Mouse (Mus musculus) midbrain, embryonic 13.5 days (tissue): ENCODE measurements around the gene Adgrb3. TPM values are rescaled to one million over a fixed set of nuclear protein-coding genes. Genes with fewer than 3 reads are reported as not detected.

Experiments used
- ATAC-seq: fragments of 200-750 bp; cut with Nextera tagmentation; 2 replicates; pipeline ENCODE4 v1.8.0; 2017; ENCODE audit warnings: mild to moderate bottlenecking, moderate TSS enrichment, moderate library complexity
- H3K27ac ChIP-seq: fragments of 300-500 bp; sonication (generic); 2 replicates; pipeline ENCODE4 v1.5.1; 2015; ENCODE audit warnings: inconsistent platforms, mild to moderate bottlenecking, moderate library complexity
- H3K27me3 ChIP-seq: fragments of 300-500 bp; sonication (generic); 2 replicates; pipeline ENCODE4 v1.6.1; 2015; ENCODE audit warnings: mild to moderate bottlenecking, inconsistent platforms
- H3K36me3 ChIP-seq: fragments of 300-500 bp; sonication (generic); 2 replicates; pipeline ENCODE4 v1.6.1; 2015; ENCODE audit warnings: mild to moderate bottlenecking, inconsistent platforms
- H3K4me1 ChIP-seq: fragments of 300-500 bp; sonication (generic); replicated peaks from 2 replicates; pipeline ENCODE4 v1.6.1; 2015; ENCODE audit warnings: inconsistent platforms
- H3K4me2 ChIP-seq: fragments of 300-500 bp; sonication (generic); replicated peaks from 2 replicates; pipeline ENCODE4 v1.6.1; 2015; ENCODE audit warnings: moderate library complexity, mild to moderate bottlenecking, inconsistent platforms
- H3K4me3 ChIP-seq: fragments of 300-500 bp; sonication (generic); replicated peaks from 2 replicates; pipeline ENCODE4 v1.5.1; 2015; ENCODE audit warnings: mild to moderate bottlenecking, inconsistent platforms
- H3K9ac ChIP-seq: fragments of 300-500 bp; sonication (generic); replicated peaks from 2 replicates; pipeline ENCODE4 v1.6.1; 2015; ENCODE audit warnings: mild to moderate bottlenecking, inconsistent platforms
- H3K9me3 ChIP-seq: fragments of 300-500 bp; sonication (generic); 2 replicates; pipeline ENCODE4 v1.6.1; 2016; ENCODE audit warnings: mild to moderate bottlenecking, inconsistent platforms
- WGBS: fragments of 180-500 bp; shearing (Covaris S2); methylation state at CpG from one replicate; pipeline ENCODE4 v1.1.7; 2015; 5-methylcytosine and 5-hydroxymethylcytosine counted together
- polyA plus RNA-seq: library from polyadenylated mRNA; unstranded; fragments of >200 nt; fragmentation: Nextera tagmentation; extraction: Ambion mirVana; gene quantifications from 2 replicates; pipeline ENCODE4 v1.2.1, GENCODE M21; 2015

Gene Adgrb3
- polyA plus RNA-seq, 1 experiment from 2014 or later, result 39.6 TPM

- Histone ChIP-seq H3K9ac (no peak overlapping the region), H3K4me1 (no peaks in the 10 kb centered on the region), H3K36me3 (no peaks in the 10 kb centered on the region), H3K4me2 (no peak overlapping the region), H3K27ac (no peak overlapping the region), H3K9me3 (no peaks in the 10 kb centered on the region), H3K27me3 (no peaks in the 10 kb centered on the region), H3K4me3 (no peak overlapping the region)
- ATAC-seq, result no peak
- WGBS, result 63% methylated on average over 2 of the region's 2 CpGs
Measured at GRCm38 (mm10) chr1:25588568-25589118, 240.9 kb downstream of the Adgrb3 start.

DNA sequence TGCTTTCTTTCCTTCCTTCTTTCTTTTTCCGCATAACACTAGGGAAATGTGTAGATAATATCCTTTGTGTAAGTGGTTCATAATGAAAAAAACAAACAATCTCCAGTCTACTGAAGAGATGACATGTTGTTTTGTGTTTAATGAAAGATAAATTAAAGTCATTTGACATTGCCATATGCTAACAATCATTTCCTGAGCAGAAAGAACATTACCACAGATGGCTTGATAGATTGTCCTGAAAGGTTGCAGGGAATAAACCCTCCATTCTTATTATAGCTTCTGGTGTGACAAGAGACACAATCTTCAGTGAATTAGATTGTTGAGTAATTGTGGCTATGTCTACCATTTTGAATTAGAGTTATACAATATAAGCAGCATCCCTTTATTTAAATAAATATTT is 247.8 kb downstream of the Adgrb3 start:
- H3K27ac ChIP-seq, result no peak overlapping the region
- no peak for ATAC-seq
- H3K4me3 ChIP-seq, result no peak overlapping the region
- no peaks in the 10 kb centered on the region for H3K9me3 ChIP-seq
- H3K9ac ChIP-seq, result no peak overlapping the region
- H3K36me3 ChIP-seq, result no peaks in the 10 kb centered on the region
- WGBS, result 76% methylated on average over 1 of the region's 1 CpGs
- H3K27me3 ChIP-seq, result no peaks in the 10 kb centered on the region
- no peak overlapping the region for H3K4me2 ChIP-seq
- H3K4me1 ChIP-seq, result no peaks in the 10 kb centered on the region

- no peak overlapping the region for H3K4me2 ChIP-seq
Measured at GRCm38 (mm10) chr1:25577836-25578235, 251.7 kb downstream of the Adgrb3 start.

GRCm38 (mm10) chr1:25576598-25576997 is 252.9 kb downstream of the Adgrb3 start:
- no peak for ATAC-seq

More at GRCm38 (mm10) chr1:25577836-25578235, 251.7 kb downstream of the Adgrb3 start:
- Histone ChIP-seq H3K9ac (no peak overlapping the region), H3K4me3 (no peak overlapping the region), H3K36me3 (no peaks in the 10 kb centered on the region), H3K27ac (no peak overlapping the region), H3K4me1 (no peaks in the 10 kb centered on the region), H3K9me3 (no peaks in the 10 kb centered on the region), H3K27me3 (no peaks in the 10 kb centered on the region)
- ATAC-seq, result no peak
- WGBS, result 52% methylated on average over 4 of the region's 4 CpGs

DNA sequence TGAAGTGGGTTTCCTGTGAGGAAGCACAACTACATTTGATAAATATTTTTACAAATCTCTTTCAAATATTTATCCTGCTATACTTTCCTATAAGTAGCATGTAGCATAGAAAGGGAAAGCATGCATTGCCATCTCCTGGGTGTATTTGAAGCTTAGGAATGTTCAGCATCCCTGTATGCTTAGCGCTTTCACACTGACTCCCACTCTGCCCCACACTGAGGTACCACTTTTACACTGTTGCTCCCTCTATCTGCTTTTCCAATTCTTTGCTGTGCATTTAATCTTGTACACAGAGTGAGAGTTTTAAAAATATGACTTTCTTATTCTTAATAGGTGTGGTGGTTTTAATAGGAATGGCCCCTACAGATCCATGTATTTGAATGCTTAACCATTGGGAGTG is 261.4 kb downstream of the Adgrb3 start:
- no peak for ATAC-seq
- Histone ChIP-seq H3K36me3 (no peaks in the 10 kb centered on the region), H3K4me2 (no peak overlapping the region), H3K27me3 (no peaks in the 10 kb centered on the region), H3K9me3 (no peaks in the 10 kb centered on the region), H3K4me1 (no peaks in the 10 kb centered on the region), H3K27ac (no peak overlapping the region), H3K4me3 (no peak overlapping the region), H3K9ac (no peak overlapping the region)
- 100% methylated on average over 1 of the region's 1 CpGs for WGBS

More at GRCm38 (mm10) chr1:25576598-25576997, 252.9 kb downstream of the Adgrb3 start:
- WGBS, result 90% methylated on average over 6 of the region's 6 CpGs
- H3K9ac ChIP-seq, result no peak overlapping the region
- H3K9me3 ChIP-seq, result no peaks in the 10 kb centered on the region
- H3K4me3 ChIP-seq, result no peak overlapping the region
- no peak overlapping the region for H3K27ac ChIP-seq
- no peaks in the 10 kb centered on the region for H3K27me3 ChIP-seq
- H3K4me1 ChIP-seq, result no peaks in the 10 kb centered on the region
- no peak overlapping the region for H3K4me2 ChIP-seq
- no peaks in the 10 kb centered on the region for H3K36me3 ChIP-seq

- Histone ChIP-seq H3K27ac (no peak overlapping the region), H3K4me2 (no peak overlapping the region), H3K36me3 (0 out of 2 replicates have a peak, but pooled peaks cover 3% of the 10 kb centered on the region), H3K4me3 (no peak overlapping the region), H3K9ac (no peak overlapping the region), H3K4me1 (no peaks in the 10 kb centered on the region), H3K27me3 (no peaks in the 10 kb centered on the region), H3K9me3 (no peaks in the 10 kb centered on the region)
- WGBS, result 90% methylated on average over 1 of the region's 1 CpGs
- no peak for ATAC-seq
Measured at GRCm38 (mm10) chr1:25546072-25546471, 283.4 kb downstream of the Adgrb3 start.

GRCm38 (mm10) chr1:25543915-25544314 is 285.6 kb downstream of the Adgrb3 start:
- no peak overlapping the region for H3K4me3 ChIP-seq
- no peak overlapping the region for H3K9ac ChIP-seq
- H3K36me3 ChIP-seq, result 0 out of 2 replicates have a peak, but pooled peaks cover 3% of the 10 kb centered on the region
- no peaks in the 10 kb centered on the region for H3K9me3 ChIP-seq
- 74% methylated on average over 2 of the region's 2 CpGs for WGBS
- no peak for ATAC-seq
- H3K4me2 ChIP-seq, result no peak overlapping the region
- H3K27ac ChIP-seq, result no peak overlapping the region
- no peaks in the 10 kb centered on the region for H3K27me3 ChIP-seq
- no peaks in the 10 kb centered on the region for H3K4me1 ChIP-seq

- 73% methylated on average over 3 of the region's 3 CpGs for WGBS
- Histone ChIP-seq H3K27me3 (no peaks in the 10 kb centered on the region), H3K36me3 (0 out of 2 replicates have a peak, but pooled peaks cover 3% of the 10 kb centered on the region), H3K9me3 (no peaks in the 10 kb centered on the region), H3K4me2 (no peak overlapping the region), H3K9ac (no peak overlapping the region), H3K4me3 (no peak overlapping the region), H3K27ac (no peak overlapping the region), H3K4me1 (no peaks in the 10 kb centered on the region)
- ATAC-seq, result no peak
Measured at GRCm38 (mm10) chr1:25542891-25543290, 286.6 kb downstream of the Adgrb3 start.

GRCm38 (mm10) chr1:25526976-25527375 is 302.5 kb downstream of the Adgrb3 start:
- Histone ChIP-seq H3K36me3 (peaks cover 13% of the 10 kb centered on the region), H3K4me1 (no peaks in the 10 kb centered on the region), H3K9me3 (no peaks in the 10 kb centered on the region), H3K9ac (no peak overlapping the region), H3K27me3 (no peaks in the 10 kb centered on the region), H3K4me3 (no peak overlapping the region), H3K4me2 (no peak overlapping the region), H3K27ac (no peak overlapping the region)
- ATAC-seq, result no peak
- WGBS, result 66% methylated on average over 4 of the region's 4 CpGs

GRCm38 (mm10) chr1:25510321-25511055 is 319.0 kb downstream of the Adgrb3 start:
- Histone ChIP-seq H3K27ac (no peak overlapping the region), H3K4me2 (no peak overlapping the region), H3K27me3 (no peaks in the 10 kb centered on the region), H3K4me3 (no peak overlapping the region), H3K36me3 (no peaks in the 10 kb centered on the region), H3K4me1 (no peaks in the 10 kb centered on the region), H3K9ac (no peak overlapping the region), H3K9me3 (no peaks in the 10 kb centered on the region)
- ATAC-seq, result peak; percentile 58
- WGBS, result 59% methylated on average over 10 of the region's 10 CpGs

DNA sequence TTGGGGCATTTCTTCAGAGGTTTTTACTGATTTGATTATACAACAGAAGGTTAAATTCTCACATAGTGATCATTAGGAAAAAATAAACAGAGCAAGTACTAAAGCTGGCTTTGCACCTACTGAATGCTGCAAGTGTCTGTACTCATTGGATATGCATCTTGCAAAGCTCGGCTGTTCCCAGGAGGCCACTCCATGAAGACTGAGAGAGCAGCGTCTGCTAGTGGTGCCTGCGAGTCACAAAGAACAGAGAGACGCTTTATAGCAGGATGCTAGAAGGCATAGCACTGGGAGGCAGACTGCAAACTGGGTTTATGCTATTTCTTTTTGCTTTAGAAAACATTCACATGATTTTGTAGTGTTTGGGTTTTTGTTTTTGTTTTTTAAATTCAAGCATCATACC is 325.2 kb downstream of the Adgrb3 start:
- H3K36me3 ChIP-seq, result no peaks in the 10 kb centered on the region
- H3K27ac ChIP-seq, result peak overlapping the region; percentile 61
- WGBS, result 8% methylated on average over 4 of the region's 4 CpGs
- H3K9ac ChIP-seq, result no peak overlapping the region
- H3K27me3 ChIP-seq, result no peaks in the 10 kb centered on the region
- H3K4me1 ChIP-seq, result peaks cover 9% of the 10 kb centered on the region
- no peak overlapping the region for H3K4me3 ChIP-seq
- H3K9me3 ChIP-seq, result no peaks in the 10 kb centered on the region
- ATAC-seq, result peak; percentile 93
- H3K4me2 ChIP-seq, result no peak overlapping the region

GRCm38 (mm10) chr1:25503524-25503923 is 326.0 kb downstream of the Adgrb3 start:
- Histone ChIP-seq H3K4me1 (peaks cover 9% of the 10 kb centered on the region), H3K4me3 (no peak overlapping the region), H3K4me2 (no peak overlapping the region), H3K9ac (no peak overlapping the region), H3K36me3 (no peaks in the 10 kb centered on the region), H3K27ac (0 out of 2 replicates have a peak overlapping the region, but pooled peaks have one; percentile 61), H3K27me3 (no peaks in the 10 kb centered on the region), H3K9me3 (no peaks in the 10 kb centered on the region)
- 68% methylated on average over 4 of the region's 4 CpGs for WGBS
- peak; percentile 66; the same call in 1 of the 2 replicates for ATAC-seq
